Mouse (Mus musculus): ENCODE measurements at regions not wholly inside any gene's neighbourhood (a gene's known extent, or its start where the extent isn't known, plus 50 kb on each side); places are given as distances from the start of the nearest gene placed in this dataset.
"Not testable (repeated sequence)": the region's sequence is repeated elsewhere in the genome, so short reads cannot be mapped to it uniquely, and the experiment has no call there.

DNA sequence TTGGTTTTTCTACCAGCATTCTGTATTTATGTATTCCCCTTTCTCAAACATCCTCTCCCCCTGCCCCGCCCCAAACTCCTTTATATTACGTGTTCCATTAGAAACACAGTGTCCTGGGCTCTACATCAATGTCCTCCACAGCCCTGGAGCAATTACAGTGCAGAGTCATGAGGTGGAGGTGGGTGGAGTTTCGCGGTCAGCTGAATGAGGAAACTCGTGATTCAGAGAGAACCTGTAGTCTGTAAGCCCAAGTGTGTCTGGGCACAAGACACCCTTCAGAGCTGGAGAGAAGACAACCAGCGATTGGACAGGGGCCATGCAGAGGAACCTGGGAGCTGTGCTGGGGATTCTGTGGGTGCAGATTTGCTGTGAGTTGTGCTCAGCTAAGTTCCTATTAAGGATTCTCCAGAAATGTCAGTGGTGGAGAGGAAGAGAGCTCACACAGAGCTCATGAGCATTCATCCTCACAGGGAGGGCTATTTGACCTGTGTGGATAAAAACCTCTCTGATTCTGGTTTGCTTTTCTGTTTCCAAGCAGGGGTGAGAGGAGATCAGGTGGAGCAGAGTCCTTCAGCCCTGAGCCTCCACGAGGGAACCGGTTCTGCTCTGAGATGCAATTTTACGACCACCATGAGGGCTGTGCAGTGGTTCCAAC lies 570.4 kb downstream of the Dad1 start:
- H3K9me3 ChIP-seq (ENCODE audit: control insufficient read depth, insufficient read depth, low read depth, low read length); H3K9ac ChIP-seq (ENCODE audit: insufficient read depth, low read depth, low read length, poor library complexity, severe bottlenecking); in situ Hi-C loops (cut with MboI; ENCODE audit: low sequenced_read_pairs in 2 of 2, unreplicated experiment in 2 of 2); H3K36me3 ChIP-seq (ENCODE audit: control insufficient read depth, insufficient read depth, low read length, poor library complexity, severe bottlenecking); H3K4me3 ChIP-seq (ENCODE audit: insufficient read depth in 1 of 2, low read depth in 1 of 2, low read length in 2 of 2, poor library complexity in 1 of 2, severe bottlenecking in 1 of 2); H3K27ac ChIP-seq (ENCODE audit: insufficient read depth, low read depth, low read length, poor library complexity, severe bottlenecking); H3K4me1 ChIP-seq (ENCODE audit: control insufficient read depth in 2 of 2, insufficient read depth in 2 of 2, low read length in 2 of 2, poor library complexity in 1 of 2): not testable (repeated sequence)
- peak; percentile 24 for DNase-seq (ENCODE audit: low read depth, low spot score)

DNA sequence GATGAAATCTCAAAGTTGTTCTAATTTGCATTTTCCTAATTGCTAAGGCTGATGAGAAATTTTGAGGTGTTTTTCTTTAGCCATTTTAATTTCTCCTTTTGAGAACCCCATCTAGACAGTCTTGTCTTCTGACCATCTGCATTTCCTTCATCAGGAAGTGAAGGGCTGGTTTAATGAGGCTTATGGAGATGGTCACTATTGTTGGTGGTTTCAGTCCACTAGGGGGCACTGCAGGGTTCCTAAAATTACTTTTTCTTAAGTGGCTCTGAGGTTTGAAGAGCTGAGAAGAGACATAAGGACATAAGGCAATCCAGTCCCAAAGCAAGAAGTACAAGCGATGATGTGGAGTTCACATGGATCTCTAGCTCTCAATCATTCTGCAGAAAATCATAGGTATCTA lies 571.2 kb downstream of the Dad1 start:
- H3K27ac ChIP-seq (ENCODE audit: insufficient read depth, low read depth, low read length, poor library complexity, severe bottlenecking); H3K9ac ChIP-seq (ENCODE audit: insufficient read depth, low read depth, low read length, poor library complexity, severe bottlenecking); H3K4me1 ChIP-seq (ENCODE audit: control insufficient read depth in 2 of 2, insufficient read depth in 2 of 2, low read length in 2 of 2, poor library complexity in 1 of 2); H3K4me3 ChIP-seq (ENCODE audit: insufficient read depth in 1 of 2, low read depth in 1 of 2, low read length in 2 of 2, poor library complexity in 1 of 2, severe bottlenecking in 1 of 2); DNase-seq (ENCODE audit: low read depth, low spot score); H3K36me3 ChIP-seq (ENCODE audit: control insufficient read depth, insufficient read depth, low read length, poor library complexity, severe bottlenecking); in situ Hi-C loops (cut with MboI; ENCODE audit: low sequenced_read_pairs in 2 of 2, unreplicated experiment in 2 of 2); H3K9me3 ChIP-seq (ENCODE audit: control insufficient read depth, insufficient read depth, low read depth, low read length): not testable (repeated sequence)

DNA sequence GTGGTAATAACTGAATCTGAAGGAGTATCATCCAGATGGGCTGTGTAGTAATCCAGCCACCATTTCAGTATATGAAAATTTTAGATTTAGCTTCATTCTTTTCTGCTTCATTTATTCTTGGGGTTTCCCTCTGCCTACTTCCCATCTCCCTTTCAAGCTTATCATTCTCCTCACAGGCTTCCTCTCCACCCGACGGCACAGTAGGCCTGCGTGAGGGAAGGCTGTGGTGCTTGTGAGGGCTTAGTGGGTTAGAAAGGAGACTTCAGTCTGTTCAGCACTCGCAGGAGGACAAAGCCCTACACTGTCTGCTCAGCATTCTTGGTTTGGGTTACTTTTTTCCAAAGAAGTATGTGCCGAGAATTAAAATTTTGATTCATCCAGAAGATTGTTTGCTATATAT lies 572.6 kb downstream of the Dad1 start:
- H3K9me3 ChIP-seq (ENCODE audit: control insufficient read depth, insufficient read depth, low read depth, low read length); H3K4me1 ChIP-seq (ENCODE audit: control insufficient read depth in 2 of 2, insufficient read depth in 2 of 2, low read length in 2 of 2, poor library complexity in 1 of 2); in situ Hi-C loops (cut with MboI; ENCODE audit: low sequenced_read_pairs in 2 of 2, unreplicated experiment in 2 of 2); H3K9ac ChIP-seq (ENCODE audit: insufficient read depth, low read depth, low read length, poor library complexity, severe bottlenecking); H3K36me3 ChIP-seq (ENCODE audit: control insufficient read depth, insufficient read depth, low read length, poor library complexity, severe bottlenecking); H3K27ac ChIP-seq (ENCODE audit: insufficient read depth, low read depth, low read length, poor library complexity, severe bottlenecking); DNase-seq (ENCODE audit: low read depth, low spot score); H3K4me3 ChIP-seq (ENCODE audit: insufficient read depth in 1 of 2, low read depth in 1 of 2, low read length in 2 of 2, poor library complexity in 1 of 2, severe bottlenecking in 1 of 2): not testable (repeated sequence)

DNA sequence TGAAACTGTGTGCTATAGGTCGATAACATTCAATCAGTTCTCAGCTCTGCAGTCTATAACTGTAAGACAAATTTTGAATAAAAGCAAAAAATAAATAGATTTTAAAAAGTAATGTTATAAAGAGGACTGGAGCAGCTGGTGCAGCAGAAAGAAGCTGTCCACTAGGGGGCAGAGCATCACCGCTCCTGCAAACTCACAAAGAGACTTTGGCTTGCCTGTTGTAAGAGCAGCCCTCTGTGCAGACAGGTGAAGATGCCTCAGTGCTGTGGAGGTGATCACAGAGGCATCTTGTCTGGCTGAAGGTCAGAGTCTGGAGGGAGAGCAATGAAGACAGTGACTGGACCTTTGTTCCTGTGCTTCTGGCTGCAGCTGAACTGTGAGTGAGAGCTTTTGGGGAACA lies 588.2 kb downstream of the Dad1 start:
- H3K27ac ChIP-seq (ENCODE audit: insufficient read depth, low read depth, low read length, poor library complexity, severe bottlenecking); H3K9ac ChIP-seq (ENCODE audit: insufficient read depth, low read depth, low read length, poor library complexity, severe bottlenecking); in situ Hi-C loops (cut with MboI; ENCODE audit: low sequenced_read_pairs in 2 of 2, unreplicated experiment in 2 of 2); H3K9me3 ChIP-seq (ENCODE audit: control insufficient read depth, insufficient read depth, low read depth, low read length); H3K4me3 ChIP-seq (ENCODE audit: insufficient read depth in 1 of 2, low read depth in 1 of 2, low read length in 2 of 2, poor library complexity in 1 of 2, severe bottlenecking in 1 of 2); H3K36me3 ChIP-seq (ENCODE audit: control insufficient read depth, insufficient read depth, low read length, poor library complexity, severe bottlenecking); H3K4me1 ChIP-seq (ENCODE audit: control insufficient read depth in 2 of 2, insufficient read depth in 2 of 2, low read length in 2 of 2, poor library complexity in 1 of 2): not testable (repeated sequence)
- DNase-seq (ENCODE audit: low read depth, low spot score) = peak; percentile 11

DNA sequence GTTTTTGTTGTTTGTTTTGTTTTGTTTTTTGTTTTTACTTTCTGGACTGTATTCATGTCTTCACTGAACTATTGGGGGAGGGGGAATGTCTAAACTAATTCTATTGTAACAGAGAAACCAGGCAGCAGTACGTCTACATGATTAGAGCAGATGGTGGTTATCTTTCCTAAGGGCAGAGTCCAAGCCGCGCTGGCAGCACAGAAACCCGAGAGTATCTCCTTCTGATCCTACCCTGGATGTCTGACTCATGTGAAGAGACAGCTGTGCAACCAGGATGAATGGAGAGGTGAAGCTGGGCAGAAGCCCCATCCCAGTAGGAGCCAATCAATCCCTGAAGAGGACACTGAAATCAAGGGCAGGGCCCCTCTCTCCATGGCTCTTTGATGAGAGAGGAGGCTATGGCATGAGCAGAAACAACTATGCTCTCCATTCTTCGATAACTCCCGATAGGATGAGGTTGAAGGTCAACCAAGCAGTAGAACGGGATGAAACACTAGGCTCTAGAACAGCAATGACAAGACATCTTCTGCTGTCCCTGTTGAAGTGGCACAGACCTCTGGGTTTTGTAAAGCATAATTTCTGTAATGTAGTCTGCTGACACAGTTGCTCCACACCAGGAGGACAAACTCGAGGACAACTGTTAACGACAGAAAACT lies 591.1 kb downstream of the Dad1 start:
- in situ Hi-C loops (cut with MboI; ENCODE audit: low sequenced_read_pairs in 2 of 2, unreplicated experiment in 2 of 2); H3K27ac ChIP-seq (ENCODE audit: insufficient read depth, low read depth, low read length, poor library complexity, severe bottlenecking): not testable (repeated sequence)

DNA sequence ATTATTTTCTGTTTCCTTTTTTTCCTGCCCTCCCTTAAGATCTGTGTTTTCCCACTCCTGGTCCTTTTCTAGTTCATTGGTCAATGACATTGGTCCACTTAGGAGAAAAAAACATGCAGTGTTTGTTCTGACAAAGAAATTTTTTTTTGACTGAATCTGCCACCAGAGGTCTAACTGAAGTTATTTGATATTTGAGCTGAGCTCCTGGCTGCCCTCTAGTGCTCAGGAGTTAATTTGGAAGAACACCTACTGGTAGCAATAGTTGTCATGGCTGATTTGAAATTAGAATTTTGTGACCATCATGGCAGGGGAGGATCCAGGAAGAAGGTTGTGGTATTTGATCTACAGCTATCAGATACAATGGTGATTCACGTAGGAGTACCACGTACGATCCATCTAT lies 599.2 kb downstream of the Dad1 start:
- H3K4me1 ChIP-seq (ENCODE audit: control insufficient read depth in 2 of 2, insufficient read depth in 2 of 2, low read length in 2 of 2, poor library complexity in 1 of 2); H3K9ac ChIP-seq (ENCODE audit: insufficient read depth, low read depth, low read length, poor library complexity, severe bottlenecking); H3K36me3 ChIP-seq (ENCODE audit: control insufficient read depth, insufficient read depth, low read length, poor library complexity, severe bottlenecking); DNase-seq (ENCODE audit: low read depth, low spot score); H3K9me3 ChIP-seq (ENCODE audit: control insufficient read depth, insufficient read depth, low read depth, low read length); H3K4me3 ChIP-seq (ENCODE audit: insufficient read depth in 1 of 2, low read depth in 1 of 2, low read length in 2 of 2, poor library complexity in 1 of 2, severe bottlenecking in 1 of 2); in situ Hi-C loops (cut with MboI; ENCODE audit: low sequenced_read_pairs in 2 of 2, unreplicated experiment in 2 of 2); H3K27ac ChIP-seq (ENCODE audit: insufficient read depth, low read depth, low read length, poor library complexity, severe bottlenecking): not testable (repeated sequence)

More for the DNA sequence above, 591.1 kb downstream of the Dad1 start:
- H3K9me3 ChIP-seq (ENCODE audit: control insufficient read depth, insufficient read depth, low read depth, low read length); H3K4me3 ChIP-seq (ENCODE audit: insufficient read depth in 1 of 2, low read depth in 1 of 2, low read length in 2 of 2, poor library complexity in 1 of 2, severe bottlenecking in 1 of 2); H3K36me3 ChIP-seq (ENCODE audit: control insufficient read depth, insufficient read depth, low read length, poor library complexity, severe bottlenecking); H3K4me1 ChIP-seq (ENCODE audit: control insufficient read depth in 2 of 2, insufficient read depth in 2 of 2, low read length in 2 of 2, poor library complexity in 1 of 2); DNase-seq (ENCODE audit: low read depth, low spot score); H3K9ac ChIP-seq (ENCODE audit: insufficient read depth, low read depth, low read length, poor library complexity, severe bottlenecking): not testable (repeated sequence)

DNA sequence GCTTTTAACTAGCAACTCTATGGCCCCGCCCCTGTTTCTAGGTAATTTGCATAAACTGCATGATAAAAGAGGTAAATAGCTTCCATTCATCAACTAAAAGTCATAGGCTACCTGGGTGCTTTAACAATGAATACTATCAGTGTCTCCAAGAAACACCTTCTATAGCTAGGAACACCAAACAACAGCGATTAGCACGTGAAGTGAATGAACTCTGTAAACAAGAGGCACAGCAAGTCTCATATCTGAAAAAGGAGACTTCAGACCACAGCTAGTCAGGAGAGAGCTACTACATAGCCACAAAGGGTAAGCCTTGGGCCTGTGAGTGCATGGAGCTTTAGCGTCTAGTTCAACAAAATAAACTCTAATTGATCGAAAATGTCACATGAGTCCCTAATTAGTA lies 602.8 kb downstream of the Dad1 start:
- H3K4me3 ChIP-seq (ENCODE audit: insufficient read depth in 1 of 2, low read depth in 1 of 2, low read length in 2 of 2, poor library complexity in 1 of 2, severe bottlenecking in 1 of 2); H3K9me3 ChIP-seq (ENCODE audit: control insufficient read depth, insufficient read depth, low read depth, low read length); DNase-seq (ENCODE audit: low read depth, low spot score); in situ Hi-C loops (cut with MboI; ENCODE audit: low sequenced_read_pairs in 2 of 2, unreplicated experiment in 2 of 2); H3K4me1 ChIP-seq (ENCODE audit: control insufficient read depth in 2 of 2, insufficient read depth in 2 of 2, low read length in 2 of 2, poor library complexity in 1 of 2); H3K27ac ChIP-seq (ENCODE audit: insufficient read depth, low read depth, low read length, poor library complexity, severe bottlenecking); H3K9ac ChIP-seq (ENCODE audit: insufficient read depth, low read depth, low read length, poor library complexity, severe bottlenecking); H3K36me3 ChIP-seq (ENCODE audit: control insufficient read depth, insufficient read depth, low read length, poor library complexity, severe bottlenecking): not testable (repeated sequence)

DNA sequence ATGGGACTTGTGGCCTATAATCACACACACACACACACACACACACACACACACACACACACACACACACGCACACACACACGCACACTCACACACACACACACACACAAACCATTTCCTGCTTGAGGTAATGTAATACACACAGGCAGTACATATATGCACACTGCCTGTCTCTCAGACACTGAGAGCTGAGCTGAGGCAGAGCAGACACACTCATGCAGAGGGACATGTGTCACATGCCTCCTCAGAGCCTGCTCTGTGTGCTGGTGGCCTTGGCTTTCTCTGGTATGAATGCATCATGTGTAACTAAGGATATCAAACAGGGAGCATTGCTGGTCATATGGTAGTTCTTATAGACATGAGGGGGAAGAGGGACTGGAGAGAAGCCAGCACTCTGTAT lies 604.7 kb downstream of the Dad1 start:
- H3K9ac ChIP-seq (ENCODE audit: insufficient read depth, low read depth, low read length, poor library complexity, severe bottlenecking); H3K9me3 ChIP-seq (ENCODE audit: control insufficient read depth, insufficient read depth, low read depth, low read length); in situ Hi-C loops (cut with MboI; ENCODE audit: low sequenced_read_pairs in 2 of 2, unreplicated experiment in 2 of 2): not testable (repeated sequence)

More for the DNA sequence above, 604.7 kb downstream of the Dad1 start:
- not testable (repeated sequence) for H3K36me3 ChIP-seq (ENCODE audit: control insufficient read depth, insufficient read depth, low read length, poor library complexity, severe bottlenecking); DNase-seq (ENCODE audit: low read depth, low spot score); H3K27ac ChIP-seq (ENCODE audit: insufficient read depth, low read depth, low read length, poor library complexity, severe bottlenecking); H3K4me3 ChIP-seq (ENCODE audit: insufficient read depth in 1 of 2, low read depth in 1 of 2, low read length in 2 of 2, poor library complexity in 1 of 2, severe bottlenecking in 1 of 2); H3K4me1 ChIP-seq (ENCODE audit: control insufficient read depth in 2 of 2, insufficient read depth in 2 of 2, low read length in 2 of 2, poor library complexity in 1 of 2)

Measured in ES-E14 (cell line).